Mouse (Mus musculus) macrophage (primary cell): ENCODE measurements around the gene Bet1. TPM values are rescaled to one million over a fixed set of nuclear protein-coding genes. Genes with fewer than 3 reads are reported as not detected.

Source experiments
- H3K27ac ChIP-seq: fragments of 350-480 bp; formaldehyde crosslinking; 2 replicates; pipeline ENCODE4 v1.9.0; 2021
- H3K36me3 ChIP-seq: fragments of 350-480 bp; formaldehyde crosslinking; 2 replicates; pipeline ENCODE4 v1.9.0; 2021; ENCODE audit errors: inconsistent target
- H3K4me3 ChIP-seq: fragments of 350-480 bp; formaldehyde crosslinking; 2 replicates; pipeline ENCODE4 v1.9.0; 2021; ENCODE audit errors: inconsistent target
- H3K79me2 ChIP-seq: fragments of 350-480 bp; formaldehyde crosslinking; 2 replicates; pipeline ENCODE4 v1.9.0; 2021; ENCODE audit errors: inconsistent target
- WGBS: methylation state at CpG from one replicate; pipeline ENCODE4 v1.1.7; 2026; ENCODE audit warnings: inconsistent platforms; ENCODE audit not compliant: missing documents; 5-methylcytosine and 5-hydroxymethylcytosine counted together
- polyA plus RNA-seq: library from polyadenylated mRNA; stranded (reverse); fragments of 250-400 nt; gene quantifications from 3 replicates; pipeline ENCODE4 v1.2.4, GENCODE M21; 2018; ENCODE audit warnings: inconsistent platforms
- total RNA-seq, 78 experiments: library from RNA; depleted of rRNA; stranded (reverse); fragments of 250-400 nt; gene quantifications; 1 replicate in 9 of 78; 2 replicates in 24 of 78; 3 replicates in 43 of 78; 4 replicates in 2 of 78; pipeline ENCODE4 v1.2.4; 2018; ENCODE audit warnings: inconsistent platforms in 56 of 78

Gene Bet1
- 10 to 100 TPM in 16 of 26 experiments, 1 to 10 TPM in 10; 2.1 to 37.6 (median 12.3) TPM for total RNA-seq (2018; cell fraction: chromatin; rRNA removed)
- 10 to 100 TPM; 18.8 to 35.7 (median 29.4) TPM for total RNA-seq (2018; cell fraction: cytosol; rRNA removed)
- 10 to 100 TPM in 21 of 26 experiments, 1 to 10 TPM in 5; 6.8 to 46.6 (median 14.9) TPM for total RNA-seq (2018; cell fraction: nucleus; rRNA removed)
- polyA plus RNA-seq, result 35.6 to 38.7 TPM (median 38.4 TPM) in 3 replicates

DNA sequence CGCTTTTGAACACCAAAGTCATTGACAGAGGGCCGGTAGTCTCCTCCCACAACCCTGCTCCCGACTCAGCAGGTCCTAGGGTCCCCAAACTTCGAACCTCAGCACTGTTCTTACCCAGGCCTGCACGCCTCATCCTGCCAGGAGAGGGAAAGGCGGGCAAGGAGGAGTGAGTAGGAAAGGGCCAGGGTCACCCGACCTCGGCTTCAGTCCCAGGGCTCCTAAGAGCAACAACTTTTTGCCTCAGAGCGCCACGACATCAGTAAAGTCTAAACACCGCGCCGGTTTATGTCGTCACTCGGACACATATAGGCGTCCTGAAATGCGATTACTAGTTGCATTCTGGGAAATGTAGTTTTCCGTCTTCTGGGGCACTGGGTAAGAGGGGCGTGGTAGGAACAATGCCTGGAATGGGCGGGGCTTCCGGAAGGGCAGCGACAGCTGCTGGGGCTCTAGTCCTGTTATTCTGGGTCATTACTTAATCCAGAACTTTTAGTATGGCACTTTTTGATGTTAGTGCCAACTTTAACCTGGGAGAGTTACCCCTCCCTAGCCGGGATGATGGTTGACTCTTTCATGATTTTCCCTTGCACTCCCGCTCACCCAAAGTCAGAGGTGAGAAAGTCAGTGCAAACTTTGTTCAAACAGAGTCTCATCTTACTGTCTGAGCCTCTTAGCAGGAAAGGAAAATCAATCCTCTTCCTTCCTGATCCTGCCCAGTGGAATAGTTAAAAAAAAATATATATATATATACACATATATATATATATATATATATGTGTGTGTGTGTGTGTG lies at the start of gene Bet1:
Gene Bet1 (minus strand): TSS at position 310 of the 792 bp plus-strand sequence.
- H3K27ac ChIP-seq, result peak within 1 kb of the TSS; percentile 63
- H3K36me3 ChIP-seq, result no peaks in the 10 kb centered on the region
- H3K79me2 ChIP-seq, result peaks cover 41% of the 10 kb centered on the region
- 1% methylated on average over 24 of the region's 24 CpGs for WGBS
- peak within 1 kb of the TSS; percentile 84 for H3K4me3 ChIP-seq

DNA sequence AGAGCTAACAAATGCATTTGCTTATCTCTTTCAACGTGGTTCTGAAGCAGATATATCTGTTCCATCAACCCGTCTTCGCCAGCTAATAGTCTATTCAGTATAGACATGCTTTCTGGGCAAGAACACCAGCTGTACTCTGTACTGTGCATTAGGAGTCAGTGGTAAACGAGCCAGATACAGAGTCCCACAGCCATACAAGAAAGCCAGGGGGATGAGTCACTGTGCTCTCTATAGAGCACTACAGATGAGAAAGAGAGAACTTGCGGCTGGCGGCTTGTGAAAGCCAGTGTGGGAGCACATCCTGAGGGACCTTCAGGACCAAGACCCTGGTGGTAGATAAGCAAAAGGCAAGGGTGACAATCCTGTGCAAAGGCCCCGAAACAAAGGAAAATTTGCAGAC lies 45.5 kb upstream of the Bet1 start:
- no peaks in the 10 kb centered on the region for H3K36me3 ChIP-seq
- no peaks in the 10 kb centered on the region for H3K79me2 ChIP-seq
- H3K27ac ChIP-seq, result no peak overlapping the region
- WGBS, result 77% methylated on average over 7 of the region's 7 CpGs
- no peak overlapping the region for H3K4me3 ChIP-seq

DNA sequence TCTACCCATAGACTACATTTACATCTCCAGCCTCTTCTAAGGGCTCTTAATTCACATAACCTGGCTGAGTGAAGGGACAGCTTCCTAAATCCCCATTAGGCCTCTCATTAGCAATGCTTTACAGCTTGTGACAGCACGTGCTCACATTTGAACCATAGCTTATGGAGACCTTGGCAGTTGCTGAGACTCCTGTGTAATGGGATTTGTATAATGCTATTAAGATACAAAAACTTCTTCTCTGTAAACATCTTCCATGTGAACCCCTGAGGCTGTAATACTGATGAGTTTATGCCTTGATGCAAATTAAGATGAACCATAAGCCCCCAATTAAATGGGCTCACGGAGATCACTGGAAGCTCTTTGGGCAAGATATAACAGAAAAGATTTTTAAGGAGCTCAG lies 44.4 kb upstream of the Bet1 start:
- H3K4me3 ChIP-seq, result no peak overlapping the region
- H3K27ac ChIP-seq, result no peak overlapping the region
- no peaks in the 10 kb centered on the region for H3K79me2 ChIP-seq
- no peaks in the 10 kb centered on the region for H3K36me3 ChIP-seq
- WGBS, result 83% methylated on average over 2 of the region's 2 CpGs

DNA sequence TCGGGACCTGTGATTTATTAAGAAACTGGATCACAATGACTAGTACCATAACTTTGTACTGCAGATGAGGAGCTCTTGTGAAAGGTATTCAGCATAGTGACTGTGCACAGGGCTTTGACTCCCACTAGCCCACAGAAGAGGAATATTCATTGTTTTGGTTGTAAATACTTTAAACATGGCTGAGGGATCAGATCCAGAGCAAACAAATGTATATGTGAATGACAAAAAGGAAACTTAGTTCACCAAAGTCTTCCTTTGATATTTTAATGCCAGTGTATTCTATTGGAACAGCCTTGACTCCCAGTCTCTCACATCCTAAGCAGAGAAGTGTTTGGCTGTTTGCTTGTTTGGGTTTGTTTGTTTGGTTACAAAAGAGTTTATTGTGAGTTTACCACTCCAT lies 31.8 kb upstream of the Bet1 start:
- Histone ChIP-seq H3K4me3 (no peak overlapping the region), H3K36me3 (no peaks in the 10 kb centered on the region), H3K79me2 (no peaks in the 10 kb centered on the region), H3K27ac (no peak overlapping the region)
- WGBS, result 75% methylated on average over 1 of the region's 1 CpGs

DNA sequence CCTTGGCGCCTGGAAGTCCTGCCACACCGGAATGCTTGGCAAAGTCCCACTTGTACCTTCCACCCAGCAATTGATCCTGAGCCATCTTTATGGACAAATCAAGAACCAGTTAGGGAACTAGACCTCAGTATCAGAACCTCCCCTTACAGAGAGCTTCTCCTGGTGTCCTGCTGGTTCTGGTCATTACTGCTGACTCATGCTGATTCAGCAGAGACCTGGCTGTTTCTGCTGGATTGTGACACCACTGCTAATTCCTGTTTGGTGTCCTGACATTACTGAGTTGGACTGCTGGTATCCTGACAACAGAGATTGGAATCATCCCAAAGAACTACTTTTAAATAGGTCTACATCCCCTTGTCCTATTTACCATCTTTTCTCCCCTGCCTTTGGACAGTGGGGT lies 3.7 kb upstream of the Bet1 start:
- H3K27ac ChIP-seq, result no peak overlapping the region
- WGBS, result 81% methylated on average over 2 of the region's 2 CpGs
- no peaks in the 10 kb centered on the region for H3K36me3 ChIP-seq
- no peak overlapping the region for H3K4me3 ChIP-seq
- H3K79me2 ChIP-seq, result peaks cover 10% of the 10 kb centered on the region; the same call in 1 of the 2 replicates

DNA sequence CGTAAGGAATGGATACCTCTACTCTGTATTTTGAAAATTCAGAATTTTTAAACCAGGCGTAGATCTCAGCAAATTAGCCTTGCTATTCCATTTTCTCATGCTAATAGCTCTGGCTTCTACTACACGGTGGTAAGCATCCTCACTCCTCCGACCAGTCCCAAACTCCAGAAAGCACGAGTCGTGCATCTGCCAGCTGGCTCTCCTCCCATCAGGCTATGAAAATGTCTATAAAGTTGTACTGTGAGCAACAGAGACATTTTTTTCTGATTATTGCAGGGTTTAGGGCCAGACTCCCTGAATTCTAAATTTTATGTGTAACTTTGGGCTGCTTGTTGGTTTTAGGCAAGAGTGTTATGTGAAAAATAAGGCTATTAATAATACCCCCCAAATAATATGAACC lies 14.5 kb downstream of the Bet1 start:
- Histone ChIP-seq H3K36me3 (no peaks in the 10 kb centered on the region), H3K27ac (no peak overlapping the region), H3K79me2 (no peaks in the 10 kb centered on the region), H3K4me3 (no peak overlapping the region)
- WGBS, result 94% methylated on average over 6 of the region's 6 CpGs

DNA sequence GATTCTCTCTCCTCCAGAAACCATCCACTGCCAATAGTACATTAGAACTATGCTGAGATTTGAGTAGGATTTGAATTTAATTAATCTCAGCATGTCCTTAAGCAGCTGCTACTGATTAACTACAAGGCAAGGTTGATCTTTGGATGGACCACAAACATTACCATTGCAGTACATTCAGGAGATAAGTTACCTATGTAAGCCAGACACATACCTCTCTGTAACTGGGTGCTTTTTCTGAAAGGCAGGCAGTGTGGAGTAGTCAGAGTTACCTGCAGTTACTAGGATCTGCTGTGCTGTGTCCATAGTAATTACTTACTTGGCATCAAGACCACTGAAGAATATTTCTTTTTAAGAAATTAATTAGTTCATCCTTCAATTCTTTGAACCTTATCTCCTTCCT lies 17.1 kb downstream of the Bet1 start:
- Histone ChIP-seq H3K27ac (no peak overlapping the region), H3K4me3 (no peak overlapping the region), H3K79me2 (no peaks in the 10 kb centered on the region), H3K36me3 (no peaks in the 10 kb centered on the region)

DNA sequence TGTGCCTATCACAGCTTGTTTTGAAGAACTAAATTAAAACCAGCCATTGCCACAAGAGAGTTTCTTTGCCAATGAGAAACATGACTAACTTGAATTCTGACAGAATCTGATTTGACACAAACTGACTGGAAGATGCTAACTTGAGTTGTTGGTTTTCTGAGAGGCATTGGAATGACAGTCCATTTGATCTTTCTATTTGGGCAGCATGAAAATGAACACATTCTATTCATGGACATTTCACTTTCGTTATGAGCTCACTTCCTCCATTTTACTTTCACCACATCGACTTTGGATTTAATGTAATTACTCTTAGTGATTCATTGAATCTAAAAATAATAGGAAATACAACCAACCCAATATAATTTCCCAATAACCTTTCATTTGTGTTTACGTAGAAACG lies 32.4 kb downstream of the Bet1 start:
- Histone ChIP-seq H3K4me3 (no peak overlapping the region), H3K79me2 (no peaks in the 10 kb centered on the region), H3K27ac (no peak overlapping the region), H3K36me3 (no peaks in the 10 kb centered on the region)
- 81% methylated on average over 4 of the region's 4 CpGs for WGBS

DNA sequence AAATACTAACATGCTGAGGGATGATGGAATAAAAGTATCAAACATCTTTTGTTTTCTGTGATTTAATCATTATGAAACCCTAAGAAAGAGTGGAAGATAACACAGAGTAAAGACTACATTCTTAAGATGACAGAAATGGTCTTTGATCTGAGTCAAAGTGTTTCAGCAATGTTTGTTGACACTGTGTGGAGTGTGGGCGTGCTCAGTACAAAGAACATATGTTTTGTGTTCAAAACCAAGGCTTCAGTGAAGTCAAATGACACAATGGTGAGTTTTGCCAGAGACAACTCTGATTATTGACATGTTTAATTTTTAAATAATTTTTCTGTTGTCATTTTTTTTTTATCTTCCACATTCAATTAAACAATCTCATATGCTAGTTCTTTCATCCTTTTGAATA lies 33.9 kb downstream of the Bet1 start:
- no peaks in the 10 kb centered on the region for H3K79me2 ChIP-seq
- no peaks in the 10 kb centered on the region for H3K36me3 ChIP-seq
- H3K4me3 ChIP-seq, result no peak overlapping the region
- WGBS, result 89% methylated on average over 1 of the region's 1 CpGs
- no peak overlapping the region for H3K27ac ChIP-seq

DNA sequence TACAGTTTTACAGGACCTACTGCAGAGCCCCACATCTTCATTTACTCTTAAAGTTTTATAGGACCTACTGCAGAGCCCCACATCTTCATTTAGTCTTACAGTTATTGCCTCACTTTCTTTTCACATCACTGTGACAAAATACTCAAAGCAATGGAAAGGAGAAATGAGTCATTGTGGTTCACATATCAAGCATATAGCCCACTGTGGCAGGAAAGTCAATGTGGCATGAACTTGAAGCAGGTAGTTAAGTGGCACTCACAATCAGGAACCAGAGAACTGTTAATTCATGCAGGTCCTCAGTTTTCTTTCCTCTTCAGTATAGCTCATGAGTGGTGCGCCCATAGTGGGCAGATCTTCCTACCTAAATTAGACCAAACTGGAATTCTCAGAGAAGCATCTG lies 39.6 kb downstream of the Bet1 start:
- no peak overlapping the region for H3K4me3 ChIP-seq
- H3K36me3 ChIP-seq, result no peaks in the 10 kb centered on the region
- H3K79me2 ChIP-seq, result no peaks in the 10 kb centered on the region
- 85% methylated on average over 1 of the region's 1 CpGs for WGBS
- no peak overlapping the region for H3K27ac ChIP-seq

DNA sequence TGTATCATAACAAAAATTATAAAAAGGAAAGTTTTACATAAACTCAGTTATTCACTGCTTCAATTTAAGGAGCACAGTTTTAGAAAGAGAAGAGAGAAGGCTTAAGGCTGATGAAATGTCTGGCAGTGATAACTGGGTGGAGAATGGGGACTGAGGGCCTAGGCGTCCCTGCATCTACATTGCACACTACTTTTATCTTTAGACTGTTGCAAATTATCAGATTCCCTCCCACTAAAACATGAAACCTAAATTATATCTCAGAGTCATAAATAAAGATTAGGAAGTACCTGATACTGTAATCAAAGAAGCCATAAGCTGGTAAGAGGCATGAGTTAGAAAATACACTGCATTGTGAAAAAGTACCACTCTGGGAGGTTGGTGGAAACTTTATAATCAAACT lies 45.0 kb downstream of the Bet1 start:
- Histone ChIP-seq H3K27ac (no peak overlapping the region), H3K36me3 (no peaks in the 10 kb centered on the region), H3K79me2 (no peaks in the 10 kb centered on the region), H3K4me3 (no peak overlapping the region)
- WGBS, result 100% methylated on average over 1 of the region's 1 CpGs

DNA sequence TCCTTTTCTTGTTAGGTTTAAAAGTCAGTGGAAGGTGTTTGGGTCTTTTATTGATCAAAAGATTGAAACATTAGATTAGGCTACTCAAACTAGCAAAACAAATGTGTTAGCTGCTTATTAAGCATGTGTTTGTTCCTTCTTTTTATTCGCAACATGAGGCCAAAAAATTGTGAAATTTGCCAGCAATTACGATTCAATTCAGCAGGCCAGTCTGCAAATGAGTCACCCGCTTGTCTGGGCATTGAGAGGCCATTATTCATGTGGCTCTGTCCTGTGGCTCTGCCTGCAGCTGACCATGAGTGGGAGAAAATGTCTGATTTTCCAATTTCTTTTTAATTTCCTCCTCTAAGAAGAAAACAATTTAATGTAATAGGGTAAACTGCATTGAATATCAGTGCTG lies 55.8 kb downstream of the Bet1 start:
- Histone ChIP-seq H3K4me3 (no peak overlapping the region), H3K27ac (no peak overlapping the region), H3K79me2 (no peaks in the 10 kb centered on the region), H3K36me3 (no peaks in the 10 kb centered on the region)
- WGBS, result 53% methylated on average over 3 of the region's 3 CpGs

Other genes starting within 250 kb of the Bet1 start
- 0.63 TPM in 1 of 3 replicates, not detected in the others for gene Tfpi2, start 98.1 kb downstream of the Bet1 start, polyA plus RNA-seq
- not detected in 3 replicates for gene Gngt1, start 93.2 kb downstream of the Bet1 start, polyA plus RNA-seq
- 9.7 to 19.8 TPM (median 15.0 TPM) in 3 replicates for gene Gng11, start 83.1 kb downstream of the Bet1 start, polyA plus RNA-seq